Mouse (Mus musculus): ENCODE data around the gene Nfatc4. TPM values are rescaled to one million over a fixed set of nuclear protein-coding genes. Genes with fewer than 3 reads are reported as not detected.

Nfatc4 gene
- total RNA-seq, 1 experiment from 2014 or later: not detected

GRCm38 (mm10) chr14:55815310-55815751, 7.6 kb upstream of the Nfatc4 start:
- peak; percentile 90 for ATAC-seq (replicated peaks; ENCODE audit: insufficient number of reproducible peaks, low FRiP score, low TSS enrichment, poor library complexity, severe bottlenecking)

- ATAC-seq (replicated peaks; ENCODE audit: insufficient number of reproducible peaks, low FRiP score, low TSS enrichment, poor library complexity, severe bottlenecking): no peak
Measured at GRCm38 (mm10) chr14:55819845-55820405, 3.0 kb upstream of the Nfatc4 start.

GRCm38 (mm10) chr14:55820576-55820975, 2.4 kb upstream of the Nfatc4 start:
- no peak for ATAC-seq (replicated peaks; ENCODE audit: insufficient number of reproducible peaks, low FRiP score, low TSS enrichment, poor library complexity, severe bottlenecking)

GRCm38 (mm10) chr14:55822435-55822990, 431 bp upstream of the Nfatc4 start:
- peak; percentile 94 for ATAC-seq (replicated peaks; ENCODE audit: insufficient number of reproducible peaks, low FRiP score, low TSS enrichment, poor library complexity, severe bottlenecking)

GRCm38 (mm10) chr14:55824001-55824480, 1.1 kb downstream of the Nfatc4 start:
- no peak for ATAC-seq (replicated peaks; ENCODE audit: insufficient number of reproducible peaks, low FRiP score, low TSS enrichment, poor library complexity, severe bottlenecking)

GRCm38 (mm10) chr14:55824481-55825215, 1.7 kb downstream of the Nfatc4 start:
- ATAC-seq (replicated peaks; ENCODE audit: insufficient number of reproducible peaks, low FRiP score, low TSS enrichment, poor library complexity, severe bottlenecking): no peak

- ATAC-seq (replicated peaks; ENCODE audit: insufficient number of reproducible peaks, low FRiP score, low TSS enrichment, poor library complexity, severe bottlenecking): no peak
Measured at GRCm38 (mm10) chr14:55825216-55826051, 2.5 kb downstream of the Nfatc4 start.

- ATAC-seq (replicated peaks; ENCODE audit: insufficient number of reproducible peaks, low FRiP score, low TSS enrichment, poor library complexity, severe bottlenecking): no peak
Measured at GRCm38 (mm10) chr14:55826142-55826541, 3.2 kb downstream of the Nfatc4 start.

GRCm38 (mm10) chr14:55826551-55827340, 3.8 kb downstream of the Nfatc4 start:
- no peak for ATAC-seq (replicated peaks; ENCODE audit: insufficient number of reproducible peaks, low FRiP score, low TSS enrichment, poor library complexity, severe bottlenecking)

GRCm38 (mm10) chr14:55828716-55829263, 5.8 kb downstream of the Nfatc4 start:
- no peak for ATAC-seq (replicated peaks; ENCODE audit: insufficient number of reproducible peaks, low FRiP score, low TSS enrichment, poor library complexity, severe bottlenecking)

GRCm38 (mm10) chr14:55829854-55830253, 6.9 kb downstream of the Nfatc4 start:
- no peak for ATAC-seq (replicated peaks; ENCODE audit: insufficient number of reproducible peaks, low FRiP score, low TSS enrichment, poor library complexity, severe bottlenecking)

GRCm38 (mm10) chr14:55830331-55830730, 7.4 kb downstream of the Nfatc4 start:
- ATAC-seq (replicated peaks; ENCODE audit: insufficient number of reproducible peaks, low FRiP score, low TSS enrichment, poor library complexity, severe bottlenecking): no peak

GRCm38 (mm10) chr14:55833126-55833525, 10.2 kb downstream of the Nfatc4 start:
- no peak for ATAC-seq (replicated peaks; ENCODE audit: insufficient number of reproducible peaks, low FRiP score, low TSS enrichment, poor library complexity, severe bottlenecking)

GRCm38 (mm10) chr14:55834808-55835533, 12.0 kb downstream of the Nfatc4 start:
- no peak for ATAC-seq (replicated peaks; ENCODE audit: insufficient number of reproducible peaks, low FRiP score, low TSS enrichment, poor library complexity, severe bottlenecking)

GRCm38 (mm10) chr14:55838312-55838711, 15.4 kb downstream of the Nfatc4 start:
- ATAC-seq (replicated peaks; ENCODE audit: insufficient number of reproducible peaks, low FRiP score, low TSS enrichment, poor library complexity, severe bottlenecking): no peak

- ATAC-seq (replicated peaks; ENCODE audit: insufficient number of reproducible peaks, low FRiP score, low TSS enrichment, poor library complexity, severe bottlenecking): no peak
Measured at GRCm38 (mm10) chr14:55838740-55839139, 15.8 kb downstream of the Nfatc4 start.

GRCm38 (mm10) chr14:55840853-55841366, 18.0 kb downstream of the Nfatc4 start:
- ATAC-seq (replicated peaks; ENCODE audit: insufficient number of reproducible peaks, low FRiP score, low TSS enrichment, poor library complexity, severe bottlenecking): no peak
